Mouse (Mus musculus): ENCODE measurements around the gene Rdh16.
"Not testable (repeated sequence)": the region's sequence is repeated elsewhere in the genome, so short reads cannot be mapped to it uniquely, and the experiment has no call there.

Rdh16 gene

GRCm38 (mm10) chr10:127835292-127835691 is 34.3 kb downstream of the Rdh16 start:
- no peak for DNase-seq

GRCm38 (mm10) chr10:127837793-127838192 is 36.8 kb downstream of the Rdh16 start:
- DNase-seq = not testable (repeated sequence)

GRCm38 (mm10) chr10:127838539-127838938 is 37.6 kb downstream of the Rdh16 start:
- DNase-seq = no peak

- no peak for DNase-seq
These were observed 39.8 kb downstream of the Rdh16 start for GRCm38 (mm10) chr10:127840776-127841175.

GRCm38 (mm10) chr10:127845945-127846344 is 45.0 kb downstream of the Rdh16 start:
- DNase-seq = not testable (repeated sequence)

- DNase-seq = no peak
These were observed 47.1 kb downstream of the Rdh16 start for GRCm38 (mm10) chr10:127848089-127848488.

GRCm38 (mm10) chr10:127849628-127850027 is 48.7 kb downstream of the Rdh16 start, which contains the start of gene Rdh19:
TSS of gene Rdh19 (plus strand) at chr10:127849928.
- no peak for DNase-seq

- peak; percentile 28 for DNase-seq
These were observed 55.4 kb downstream of the Rdh16 start for GRCm38 (mm10) chr10:127856376-127856775.

- no peak for DNase-seq
These were observed 64.0 kb downstream of the Rdh16 start for GRCm38 (mm10) chr10:127864931-127865330.

GRCm38 (mm10) chr10:127866232-127866631 is 65.3 kb downstream of the Rdh16 start, which contains the start of gene Rdh16f2:
TSS of gene Rdh16f2 (plus strand) at chr10:127866474.
- no peak for DNase-seq

- DNase-seq = no peak
These were observed 71.5 kb downstream of the Rdh16 start for GRCm38 (mm10) chr10:127872484-127872883.

GRCm38 (mm10) chr10:127877681-127878080 is 76.7 kb downstream of the Rdh16 start:
- no peak for DNase-seq

- no peak for DNase-seq
These were observed 77.5 kb downstream of the Rdh16 start for GRCm38 (mm10) chr10:127878262-127879057.

- no peak for DNase-seq
These were observed 78.3 kb downstream of the Rdh16 start for GRCm38 (mm10) chr10:127879155-127879688.

GRCm38 (mm10) chr10:127881041-127881440 is 80.1 kb downstream of the Rdh16 start:
- DNase-seq = no peak

- no peak for DNase-seq
These were observed 85.6 kb downstream of the Rdh16 start for GRCm38 (mm10) chr10:127886551-127886950.

GRCm38 (mm10) chr10:127886971-127887370 is 86.0 kb downstream of the Rdh16 start:
- no peak for DNase-seq

GRCm38 (mm10) chr10:127888605-127889004 is 87.7 kb downstream of the Rdh16 start, which contains the start of gene Rdh7:
TSS of gene Rdh7 (minus strand) at chr10:127888817.
- no peak for DNase-seq

GRCm38 (mm10) chr10:127891481-127891880 is 90.5 kb downstream of the Rdh16 start:
- DNase-seq = no peak

- not testable (repeated sequence) for DNase-seq
These were observed 92.4 kb downstream of the Rdh16 start for GRCm38 (mm10) chr10:127893163-127894022.
